Mouse (Mus musculus): ENCODE results near the gene 2210408I21Rik.

The 2210408I21Rik gene

GRCm38 (mm10) chr13:77278659-77279413 lies 143.5 kb downstream of the 2210408I21Rik start:
- DNase-seq (ENCODE audit: low spot score) = no peak

- DNase-seq (ENCODE audit: low spot score) = no peak
Observed at GRCm38 (mm10) chr13:77295519-77295918, 160.2 kb downstream of the 2210408I21Rik start.

- DNase-seq (ENCODE audit: low spot score) = no peak
Observed at GRCm38 (mm10) chr13:77324101-77324500, 188.8 kb downstream of the 2210408I21Rik start.

- DNase-seq (ENCODE audit: low spot score) = no peak
Observed at GRCm38 (mm10) chr13:77326174-77326959, 191.0 kb downstream of the 2210408I21Rik start.

- DNase-seq (ENCODE audit: low spot score) = no peak
Observed at GRCm38 (mm10) chr13:77342097-77342496, 206.8 kb downstream of the 2210408I21Rik start.

- no peak for DNase-seq (ENCODE audit: low spot score)
Observed at GRCm38 (mm10) chr13:77385448-77385970, 250.2 kb downstream of the 2210408I21Rik start.

- DNase-seq (ENCODE audit: low spot score) = no peak
Observed at GRCm38 (mm10) chr13:77386001-77386400, 250.7 kb downstream of the 2210408I21Rik start.

- no peak for DNase-seq (ENCODE audit: low spot score)
Observed at GRCm38 (mm10) chr13:77388148-77388547, 252.8 kb downstream of the 2210408I21Rik start.

- DNase-seq (ENCODE audit: low spot score) = no peak
Observed at GRCm38 (mm10) chr13:77389209-77389608, 253.9 kb downstream of the 2210408I21Rik start.

GRCm38 (mm10) chr13:77396374-77396773 lies 261.0 kb downstream of the 2210408I21Rik start:
- DNase-seq (ENCODE audit: low spot score) = no peak

- peak; percentile 37 for DNase-seq (ENCODE audit: low spot score)
Observed at GRCm38 (mm10) chr13:77396981-77397380, 261.6 kb downstream of the 2210408I21Rik start.

GRCm38 (mm10) chr13:77397646-77398045 lies 262.3 kb downstream of the 2210408I21Rik start:
- no peak for DNase-seq (ENCODE audit: low spot score)

- DNase-seq (ENCODE audit: low spot score) = no peak
Observed at GRCm38 (mm10) chr13:77398477-77398876, 263.1 kb downstream of the 2210408I21Rik start.

- peak; percentile 46 for DNase-seq (ENCODE audit: low spot score)
Observed at GRCm38 (mm10) chr13:77400762-77401161, 265.4 kb downstream of the 2210408I21Rik start.

- no peak for DNase-seq (ENCODE audit: low spot score)
Observed at GRCm38 (mm10) chr13:77408530-77408929, 273.2 kb downstream of the 2210408I21Rik start.

GRCm38 (mm10) chr13:77409804-77410203 lies 274.5 kb downstream of the 2210408I21Rik start:
- no peak for DNase-seq (ENCODE audit: low spot score)

- DNase-seq (ENCODE audit: low spot score) = no peak
Observed at GRCm38 (mm10) chr13:77412829-77413228, 277.5 kb downstream of the 2210408I21Rik start.

- peak; percentile 20 for DNase-seq (ENCODE audit: low spot score)
Observed at GRCm38 (mm10) chr13:77450007-77450567, 314.7 kb downstream of the 2210408I21Rik start.

GRCm38 (mm10) chr13:77470093-77470621 lies 334.8 kb downstream of the 2210408I21Rik start:
- DNase-seq (ENCODE audit: low spot score) = no peak

- DNase-seq (ENCODE audit: low spot score) = no peak
Observed at GRCm38 (mm10) chr13:77476420-77476819, 341.1 kb downstream of the 2210408I21Rik start.

- peak; percentile 25 for DNase-seq (ENCODE audit: low spot score)
Observed at GRCm38 (mm10) chr13:77478425-77479119, 343.2 kb downstream of the 2210408I21Rik start.
